In genomic region chr1:57083134-57083533, GRCm38 (mm10) we compare ENCODE assay signal across 8 mouse cellular contexts.
DNase-seq lines count a peak whose midpoint lies in the region; ATAC-seq lines count a peak whose summit lies in the region.
"Had no signal": no experiment of that assay in that cellular context is flagged by ENCODE, and none has a peak within 500 bp of the region (broad histone marks: within the 10 kb centered on the region; RNA-seq: fewer than 3 reads in every experiment).

No protein-coding gene starts in this region.

- WGBS in hindbrain, embryonic 10.5 days: 34% methylated on average over 17 of the region's 17 CpGs
- 15% methylated on average over 17 of the region's 17 CpGs for WGBS in midbrain, embryonic 13.5 days

- DNase-seq in right cerebral cortex, adult 18-20 months: peak; percentile 9
- DNase-seq in right cerebral cortex, postnatal 25 days: no peak
- DNase-seq in hindbrain, embryonic 10.5 days (ENCODE audit: low spot score): no peak
- no peak for DNase-seq in layer of hippocampus, postnatal 25 days (ENCODE audit: extremely low spot score in 1 of 2, low spot score in 1 of 2)
- DNase-seq in urinary bladder, postnatal 25 days (ENCODE audit: low spot score): no peak
- no peak for DNase-seq in layer of hippocampus, adult 9-10 months (ENCODE audit: low spot score)
- DNase-seq: heart, postnatal 36 days had no signal

- peak overlapping the region; percentile 29; the same call in 1 of the 2 replicates for H3K4me3 ChIP-seq in hindbrain, embryonic 10.5 days
- H3K4me3 ChIP-seq in midbrain, embryonic 13.5 days (replicated peaks): peak overlapping the region; percentile 25

- peak overlapping the region; percentile 50 for H3K27ac ChIP-seq in hindbrain, embryonic 10.5 days
- H3K27ac ChIP-seq in midbrain, embryonic 13.5 days: no peak overlapping the region

- no peaks in the 10 kb centered on the region for H3K36me3 ChIP-seq in hindbrain, embryonic 10.5 days
- no peaks in the 10 kb centered on the region for H3K36me3 ChIP-seq in midbrain, embryonic 13.5 days

- peak; percentile 80 for ATAC-seq in midbrain, embryonic 13.5 days

- H3K9ac ChIP-seq in midbrain, embryonic 13.5 days (replicated peaks): peak overlapping the region; percentile 14; the same call in 1 of the 2 replicates

- peaks cover 25% of the 10 kb centered on the region for H3K4me1 ChIP-seq in hindbrain, embryonic 10.5 days (replicated peaks)
- peaks cover 14% of the 10 kb centered on the region for H3K4me1 ChIP-seq in midbrain, embryonic 13.5 days (replicated peaks)

- 0 out of 2 replicates have a peak, but pooled peaks cover 3% of the 10 kb centered on the region for H3K27me3 ChIP-seq in hindbrain, embryonic 10.5 days (ENCODE audit: insufficient read depth, poor library complexity, severe bottlenecking)
- peaks cover 25% of the 10 kb centered on the region for H3K27me3 ChIP-seq in midbrain, embryonic 13.5 days

- peak overlapping the region; percentile 48 for H3K4me2 ChIP-seq in midbrain, embryonic 13.5 days (replicated peaks)

- no peaks in the 10 kb centered on the region for H3K9me3 ChIP-seq in hindbrain, embryonic 10.5 days
- no peaks in the 10 kb centered on the region for H3K9me3 ChIP-seq in midbrain, embryonic 13.5 days
